Mouse (Mus musculus): ENCODE data around the gene Dusp6. TPM values are rescaled to one million over a fixed set of nuclear protein-coding genes. Genes with fewer than 3 reads are reported as not detected.

Gene Dusp6
- total RNA-seq, 1 experiment from 2014 or later, result 136 TPM

- no peak for DNase-seq
Measured at GRCm38 (mm10) chr10:99273006-99273405, 10.0 kb downstream of the Dusp6 start.

GRCm38 (mm10) chr10:99274640-99275039 lies 11.6 kb downstream of the Dusp6 start:
- peak; percentile 30 for DNase-seq

GRCm38 (mm10) chr10:99279067-99279880 lies 16.2 kb downstream of the Dusp6 start:
- no peak for DNase-seq

- DNase-seq, result no peak
Measured at GRCm38 (mm10) chr10:99283981-99284385, 21.0 kb downstream of the Dusp6 start.

- no peak for DNase-seq
Measured at GRCm38 (mm10) chr10:99284918-99285317, 21.9 kb downstream of the Dusp6 start.

- DNase-seq, result no peak
Measured at GRCm38 (mm10) chr10:99285759-99286158, 22.7 kb downstream of the Dusp6 start.

- no peak for DNase-seq
Measured at GRCm38 (mm10) chr10:99286213-99286612, 23.2 kb downstream of the Dusp6 start.

- DNase-seq, result peak; percentile 10
Measured at GRCm38 (mm10) chr10:99286787-99287186, 23.8 kb downstream of the Dusp6 start.

- no peak for DNase-seq
Measured at GRCm38 (mm10) chr10:99287206-99287605, 24.2 kb downstream of the Dusp6 start.

- DNase-seq, result no peak
Measured at GRCm38 (mm10) chr10:99289176-99289575, 26.1 kb downstream of the Dusp6 start.

GRCm38 (mm10) chr10:99293111-99293640 lies 30.1 kb downstream of the Dusp6 start:
- DNase-seq, result no peak

- DNase-seq, result no peak
Measured at GRCm38 (mm10) chr10:99297721-99298120, 34.7 kb downstream of the Dusp6 start.

GRCm38 (mm10) chr10:99298328-99299295 lies 35.6 kb downstream of the Dusp6 start:
- DNase-seq, result no peak

GRCm38 (mm10) chr10:99299303-99299702 lies 36.3 kb downstream of the Dusp6 start:
- DNase-seq, result no peak

- no peak for DNase-seq
Measured at GRCm38 (mm10) chr10:99302051-99302450, 39.0 kb downstream of the Dusp6 start.

- DNase-seq, result no peak
Measured at GRCm38 (mm10) chr10:99308837-99309236, 45.8 kb downstream of the Dusp6 start.

GRCm38 (mm10) chr10:99309617-99310016 lies 46.6 kb downstream of the Dusp6 start:
- no peak for DNase-seq

GRCm38 (mm10) chr10:99310204-99310603 lies 47.2 kb downstream of the Dusp6 start:
- DNase-seq, result no peak

GRCm38 (mm10) chr10:99311956-99312355 lies 48.9 kb downstream of the Dusp6 start:
- DNase-seq, result no peak

GRCm38 (mm10) chr10:99314366-99314765 lies 51.3 kb downstream of the Dusp6 start:
- DNase-seq, result no peak

- DNase-seq, result no peak
Measured at GRCm38 (mm10) chr10:99317057-99317456, 54.0 kb downstream of the Dusp6 start.

Measured in adrenal gland, postnatal 25 days (tissue).